Mouse (Mus musculus) right cerebral cortex, postnatal 10 days (tissue): ENCODE measurements around the gene Il5.

Experiments
- DNase-seq, 2 experiments: peaks; one replicate each; pipeline ENCODE4 v3.0.0; 2021; ENCODE audit warnings: low spot score in 2 of 2

The Il5 gene

GRCm38 (mm10) chr11:53720715-53721114, at the start of gene Il5:
Gene Il5, plus strand, starts transcription at chr11:53720794.
- no peak for DNase-seq

- no peak for DNase-seq
These were observed 49.2 kb upstream of the Il5 start for GRCm38 (mm10) chr11:53671414-53671813.

GRCm38 (mm10) chr11:53680141-53680540, 40.5 kb upstream of the Il5 start:
- no peak for DNase-seq

- no peak for DNase-seq
These were observed 38.9 kb upstream of the Il5 start for GRCm38 (mm10) chr11:53681686-53682085.

GRCm38 (mm10) chr11:53682170-53682569, 38.4 kb upstream of the Il5 start:
- DNase-seq: no peak

GRCm38 (mm10) chr11:53682994-53683530, 37.5 kb upstream of the Il5 start:
- DNase-seq: no peak

GRCm38 (mm10) chr11:53691979-53692378, 28.6 kb upstream of the Il5 start:
- peak; percentile 28 to 40 for DNase-seq

GRCm38 (mm10) chr11:53698521-53698920, 22.1 kb upstream of the Il5 start:
- no peak for DNase-seq

GRCm38 (mm10) chr11:53699351-53699750, 21.2 kb upstream of the Il5 start:
- DNase-seq: no peak

- peak; percentile 46 to 54 for DNase-seq
These were observed 14.2 kb upstream of the Il5 start for GRCm38 (mm10) chr11:53706236-53706933.

- DNase-seq: peak; percentile 93 to 94
These were observed 13.5 kb upstream of the Il5 start, which contains the start of gene Rad50 for GRCm38 (mm10) chr11:53706934-53707717. Gene Rad50, minus strand, starts transcription at chr11:53707319.

GRCm38 (mm10) chr11:53707718-53708009, 12.9 kb upstream of the Il5 start:
- DNase-seq: no peak

- no peak for DNase-seq
These were observed 893 bp upstream of the Il5 start for GRCm38 (mm10) chr11:53719701-53720100.

GRCm38 (mm10) chr11:53731457-53731856, 10.9 kb downstream of the Il5 start:
- no peak for DNase-seq

GRCm38 (mm10) chr11:53732244-53732643, 11.7 kb downstream of the Il5 start:
- no peak for DNase-seq

GRCm38 (mm10) chr11:53733824-53734223, 13.2 kb downstream of the Il5 start:
- no peak for DNase-seq

GRCm38 (mm10) chr11:53734431-53734830, 13.8 kb downstream of the Il5 start:
- no peak for DNase-seq

- DNase-seq: no peak
These were observed 14.5 kb downstream of the Il5 start for GRCm38 (mm10) chr11:53734970-53735681.

- DNase-seq: peak; percentile 64 to 77
These were observed 15.2 kb downstream of the Il5 start for GRCm38 (mm10) chr11:53735682-53736245.

- peak; percentile 71 to 77 for DNase-seq
These were observed 16.4 kb downstream of the Il5 start for GRCm38 (mm10) chr11:53736771-53737572.

- peak; percentile 43 to 64 for DNase-seq
These were observed 17.0 kb downstream of the Il5 start for GRCm38 (mm10) chr11:53737573-53737946.
